Mouse (Mus musculus) spleen, adult 2 months (tissue): Measurements from ENCODE around the gene Rere.

ENCODE experiments used
- CTCF ChIP-seq: fragments of 200-500 bp; IDR thresholded peaks from 2 replicates; pipeline ENCODE4 v1.5.1; 2011; ENCODE audit warnings: mild to moderate bottlenecking, inconsistent platforms; ENCODE audit not compliant: insufficient read depth, insufficient read length, insufficient replicate concordance; ENCODE audit errors: extremely low read depth
- POLR2A ChIP-seq: fragments of 200-500 bp; IDR thresholded peaks from 2 replicates; pipeline ENCODE4 v1.6.1; 2011; ENCODE audit warnings: low read depth, low read length, inconsistent platforms

DNA sequence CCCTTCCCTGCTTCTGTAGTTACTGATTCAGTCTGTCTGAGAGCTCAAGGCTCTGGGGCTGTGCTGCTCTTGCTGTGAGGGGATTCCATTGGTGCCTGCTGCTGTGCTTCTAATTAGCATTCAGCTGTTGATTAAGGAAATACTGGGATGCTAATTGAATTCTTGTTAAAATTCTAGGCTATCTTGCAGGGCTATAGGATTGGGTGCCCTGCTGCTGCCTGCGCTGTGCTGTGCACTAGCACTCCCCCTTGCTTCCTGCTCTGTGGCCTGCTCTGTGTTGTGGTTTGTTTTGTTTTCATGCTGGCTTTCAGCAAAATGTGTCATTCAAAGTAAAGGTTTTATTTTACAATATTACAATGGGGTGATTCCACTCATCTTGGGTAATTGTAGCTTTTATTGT, 258.4 kb downstream of the Rere start:
- TF ChIP-seq CTCF: no peak
- no peak for TF ChIP-seq POLR2A
